Mouse (Mus musculus) neural tube, embryonic 13.5 days (tissue): ENCODE data around the gene Wdr45. TPM values are rescaled to one million over a fixed set of nuclear protein-coding genes. Genes with fewer than 3 reads are reported as not detected.
A peak's percentile ranks its signal among the peaks of the same experiment; 100 is the strongest.
"Not testable (repeated sequence)": the region's sequence is repeated elsewhere in the genome, so short reads cannot be mapped to it uniquely, and the experiment has no call there.

Experiments
- ATAC-seq: fragments of 200-750 bp; cut with Nextera tagmentation; 2 replicates; pipeline ENCODE4 v1.8.0; 2017; ENCODE audit warnings: low read depth, mild to moderate bottlenecking, moderate TSS enrichment, moderate library complexity
- H3K27ac ChIP-seq: fragments of 300-500 bp; sonication (generic); replicated peaks from 2 replicates; pipeline ENCODE4 v1.5.1; 2015; ENCODE audit warnings: moderate library complexity, mild to moderate bottlenecking, inconsistent platforms
- H3K27me3 ChIP-seq: fragments of 300-500 bp; sonication (generic); 2 replicates; pipeline ENCODE4 v1.6.1; 2015; ENCODE audit warnings: mild to moderate bottlenecking, inconsistent platforms
- H3K36me3 ChIP-seq: fragments of 300-500 bp; sonication (generic); 2 replicates; pipeline ENCODE4 v1.6.1; 2015; ENCODE audit warnings: mild to moderate bottlenecking, inconsistent platforms
- H3K4me1 ChIP-seq: fragments of 300-500 bp; sonication (generic); replicated peaks from 2 replicates; pipeline ENCODE4 v1.6.1; 2015; ENCODE audit warnings: inconsistent platforms
- H3K4me2 ChIP-seq: fragments of 300-500 bp; sonication (generic); 2 replicates; pipeline ENCODE4 v1.6.1; 2015; ENCODE audit warnings: inconsistent platforms, mild to moderate bottlenecking, moderate library complexity
- H3K4me3 ChIP-seq: fragments of 300-500 bp; sonication (generic); 2 replicates; pipeline ENCODE4 v1.5.1; 2015; ENCODE audit warnings: mild to moderate bottlenecking, inconsistent platforms
- H3K9ac ChIP-seq: fragments of 300-500 bp; sonication (generic); 2 replicates; pipeline ENCODE4 v1.6.1; 2015; ENCODE audit warnings: moderate library complexity, mild to moderate bottlenecking, inconsistent platforms
- H3K9me3 ChIP-seq: fragments of 300-500 bp; sonication (generic); 2 replicates; pipeline ENCODE4 v1.6.1; 2016; ENCODE audit warnings: inconsistent platforms
- WGBS: fragments of 180-500 bp; shearing (Covaris S2); methylation state at CpG from one replicate; pipeline ENCODE4 v1.1.7; 2015; 5-methylcytosine and 5-hydroxymethylcytosine counted together
- polyA plus RNA-seq: library from polyadenylated mRNA; unstranded; fragments of >200 nt; fragmentation: Nextera tagmentation; extraction: Ambion mirVana; gene quantifications from 2 replicates; pipeline ENCODE4 v1.2.1, GENCODE M21; 2015

Gene Wdr45
- polyA plus RNA-seq, 1 experiment from 2014 or later, result 35.0 TPM

DNA sequence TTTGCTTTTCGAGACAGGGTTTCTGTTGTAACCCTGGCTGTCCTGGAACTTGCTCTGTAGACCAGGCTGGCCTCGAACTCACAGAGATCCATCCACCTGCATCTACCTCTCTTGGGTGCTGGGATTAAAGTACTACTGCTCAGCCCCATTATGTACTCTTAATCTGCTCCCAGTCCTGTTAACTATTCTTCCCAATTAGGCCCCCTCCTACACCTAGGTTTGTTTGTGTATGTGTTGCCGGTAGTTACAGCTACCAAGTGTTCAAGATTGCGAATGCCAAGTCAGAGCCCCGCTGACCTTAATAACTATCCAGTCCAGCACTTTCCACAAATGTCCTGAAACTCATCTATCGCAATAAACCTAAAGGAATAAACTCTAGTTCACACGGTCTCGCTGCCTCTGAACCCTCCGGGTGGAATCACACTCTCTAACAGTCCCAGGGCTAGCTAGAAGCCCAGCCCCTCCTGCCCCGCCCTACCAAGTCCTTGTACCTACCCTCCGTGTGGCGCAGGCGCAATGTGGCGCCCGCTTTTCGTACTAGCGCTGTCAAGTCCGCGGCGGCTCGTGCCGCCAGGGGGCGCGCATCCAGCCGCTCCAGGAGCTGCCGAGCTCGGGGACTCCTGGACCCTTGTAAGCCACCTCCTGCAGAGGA, 34.6 kb upstream of the Wdr45 start:
- Histone ChIP-seq H3K27me3 (no peaks in the 10 kb centered on the region), H3K36me3 (no peaks in the 10 kb centered on the region), H3K4me1 (no peaks in the 10 kb centered on the region), H3K27ac (no peak overlapping the region), H3K4me2 (peak overlapping the region; percentile 50), H3K4me3 (peak overlapping the region; percentile 25), H3K9ac (no peak overlapping the region), H3K9me3 (no peaks in the 10 kb centered on the region)
- peak; percentile 92 for ATAC-seq
- 17% methylated on average over 27 of the region's 27 CpGs for WGBS

DNA sequence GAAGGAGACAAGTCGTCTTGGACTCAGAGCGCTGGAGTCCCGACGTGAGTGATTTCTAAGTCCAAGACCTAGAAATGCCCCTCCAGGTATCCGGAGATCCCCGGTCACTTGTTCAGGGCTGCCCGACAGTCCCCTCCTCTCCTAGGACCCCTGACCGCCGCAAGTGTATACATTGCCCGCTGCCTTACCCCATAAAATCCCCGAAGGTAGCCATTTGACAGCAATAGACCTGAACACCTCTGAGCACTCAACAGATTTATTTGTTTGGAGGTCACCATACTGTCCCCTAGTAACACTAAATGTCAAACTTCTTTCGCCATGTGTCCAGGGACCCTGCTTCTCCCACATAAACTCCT, 34.1 kb upstream of the Wdr45 start:
- Histone ChIP-seq H3K4me2 (peak overlapping the region; percentile 50), H3K27me3 (no peaks in the 10 kb centered on the region), H3K9me3 (no peaks in the 10 kb centered on the region), H3K4me3 (peak overlapping the region; percentile 25), H3K36me3 (no peaks in the 10 kb centered on the region), H3K27ac (no peak overlapping the region), H3K4me1 (no peaks in the 10 kb centered on the region), H3K9ac (no peak overlapping the region)
- 25% methylated on average over 12 of the region's 12 CpGs for whole genome bisulfite sequencing
- peak; percentile 45; the same call in 1 of the 2 replicates for ATAC-seq

DNA sequence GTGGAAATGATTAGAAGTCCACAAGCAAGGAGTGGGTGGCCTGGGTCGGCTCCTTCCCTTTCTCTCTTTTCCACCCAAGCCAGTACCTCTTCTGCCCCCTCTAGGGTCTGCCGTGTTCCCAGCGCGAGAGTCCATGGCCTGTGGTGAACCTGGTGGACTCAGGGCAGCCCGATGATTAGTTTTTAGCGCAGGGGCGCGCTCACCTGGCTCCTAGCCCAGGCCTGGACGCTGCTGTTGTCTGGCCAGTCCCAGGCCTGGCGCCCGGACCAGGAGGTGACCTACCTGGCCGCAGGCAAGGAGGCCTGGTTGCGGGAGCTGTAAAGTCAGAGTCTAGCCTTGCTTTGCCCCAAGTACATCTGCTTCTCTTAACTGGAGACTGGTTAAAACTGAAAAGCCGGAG, 33.3 kb upstream of the Wdr45 start, which contains the start of gene Magix:
TSS of gene Magix (minus strand) at position 388 of the 400 bp plus-strand sequence.
- Histone ChIP-seq H3K36me3 (no peaks in the 10 kb centered on the region), H3K9ac (no peak within 1 kb of the TSS), H3K27ac (no peak within 1 kb of the TSS), H3K4me2 (peak within 1 kb of the TSS; percentile 50), H3K27me3 (no peaks in the 10 kb centered on the region), H3K4me3 (peak within 1 kb of the TSS; percentile 25; the same call in 1 of the 2 replicates), H3K9me3 (no peaks in the 10 kb centered on the region), H3K4me1 (no peaks in the 10 kb centered on the region)
- ATAC-seq, result no peak
- 68% methylated on average over 14 of the region's 14 CpGs for WGBS

DNA sequence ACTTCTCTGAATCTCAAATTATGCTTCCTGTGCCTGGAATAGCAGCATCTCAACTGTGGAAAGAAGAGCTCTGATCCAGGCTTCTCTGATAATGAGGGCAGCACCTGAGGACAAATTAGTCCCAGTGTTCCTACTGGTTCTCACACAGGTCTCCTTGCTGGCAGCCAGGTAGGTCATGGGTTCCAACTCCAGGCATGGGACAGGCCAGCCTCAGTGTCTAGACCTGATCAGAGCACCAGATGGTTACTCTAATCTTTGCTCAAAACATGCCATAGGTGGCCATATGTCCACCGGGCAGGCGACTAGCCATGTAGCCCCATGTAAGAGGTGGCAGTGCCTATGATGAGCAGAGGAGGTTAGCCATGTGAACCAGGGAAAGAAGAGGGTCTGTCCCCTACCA, 25.8 kb upstream of the Wdr45 start:
- Histone ChIP-seq H3K9ac (no peak overlapping the region), H3K4me1 (no peaks in the 10 kb centered on the region), H3K4me3 (no peak overlapping the region), H3K27ac (no peak overlapping the region), H3K9me3 (no peaks in the 10 kb centered on the region), H3K4me2 (no peak overlapping the region), H3K36me3 (no peaks in the 10 kb centered on the region), H3K27me3 (no peaks in the 10 kb centered on the region)
- WGBS, result 86% methylated on average over 2 of the region's 2 CpGs
- ATAC-seq, result no peak

DNA sequence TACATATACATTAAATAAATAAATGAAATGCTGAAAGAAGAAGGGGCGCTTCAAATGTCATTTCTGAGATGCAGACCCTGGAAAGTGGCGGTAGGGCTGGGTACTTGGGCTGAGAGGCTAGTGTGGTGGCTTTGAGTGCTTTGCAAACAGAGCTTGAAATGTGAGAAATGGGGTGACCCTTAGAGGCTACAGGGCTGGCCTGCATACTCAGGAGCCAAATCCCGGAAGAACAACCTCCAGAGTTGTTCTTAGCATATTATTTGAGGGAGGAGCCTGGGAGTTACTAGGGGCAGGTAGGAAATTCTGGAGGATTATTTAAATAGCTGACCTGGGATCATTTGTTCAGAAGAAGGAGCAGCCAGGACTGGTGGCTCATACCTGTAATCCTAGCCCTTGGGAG, 23.6 kb upstream of the Wdr45 start:
- Histone ChIP-seq H3K4me1 (no peaks in the 10 kb centered on the region), H3K4me3 (no peak overlapping the region), H3K27me3 (no peaks in the 10 kb centered on the region), H3K4me2 (no peak overlapping the region), H3K36me3 (no peaks in the 10 kb centered on the region), H3K27ac (no peak overlapping the region), H3K9me3 (no peaks in the 10 kb centered on the region), H3K9ac (no peak overlapping the region)
- 65% methylated on average over 3 of the region's 3 CpGs for WGBS
- no peak for ATAC-seq

DNA sequence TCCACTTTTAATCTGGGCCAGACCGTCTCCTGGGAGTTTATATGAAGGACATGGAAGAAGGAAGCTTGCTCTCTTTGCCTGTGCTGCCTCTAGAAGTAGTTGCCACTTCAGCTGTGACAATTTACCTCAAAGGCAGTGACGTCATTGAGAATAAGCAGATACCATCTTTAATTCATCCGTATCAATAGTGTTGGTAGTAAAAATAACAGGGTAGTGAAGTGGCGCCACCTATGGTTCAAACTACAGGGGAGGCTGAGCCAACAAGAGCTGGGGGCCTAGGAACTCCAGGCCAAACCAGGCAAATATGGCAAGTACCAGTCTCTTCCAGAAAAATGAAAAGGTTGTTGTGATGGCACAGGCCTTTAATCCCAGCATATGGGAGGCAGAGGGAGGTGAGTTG, 21.3 kb upstream of the Wdr45 start:
- no peaks in the 10 kb centered on the region for H3K9me3 ChIP-seq
- peaks cover 3% of the 10 kb centered on the region for H3K4me1 ChIP-seq
- no peak overlapping the region for H3K27ac ChIP-seq
- WGBS, result 34% methylated on average over 4 of the region's 4 CpGs
- H3K27me3 ChIP-seq, result no peaks in the 10 kb centered on the region
- no peak for ATAC-seq
- no peaks in the 10 kb centered on the region for H3K36me3 ChIP-seq
- no peak overlapping the region for H3K9ac ChIP-seq
- H3K4me2 ChIP-seq, result no peak overlapping the region
- no peak overlapping the region for H3K4me3 ChIP-seq

DNA sequence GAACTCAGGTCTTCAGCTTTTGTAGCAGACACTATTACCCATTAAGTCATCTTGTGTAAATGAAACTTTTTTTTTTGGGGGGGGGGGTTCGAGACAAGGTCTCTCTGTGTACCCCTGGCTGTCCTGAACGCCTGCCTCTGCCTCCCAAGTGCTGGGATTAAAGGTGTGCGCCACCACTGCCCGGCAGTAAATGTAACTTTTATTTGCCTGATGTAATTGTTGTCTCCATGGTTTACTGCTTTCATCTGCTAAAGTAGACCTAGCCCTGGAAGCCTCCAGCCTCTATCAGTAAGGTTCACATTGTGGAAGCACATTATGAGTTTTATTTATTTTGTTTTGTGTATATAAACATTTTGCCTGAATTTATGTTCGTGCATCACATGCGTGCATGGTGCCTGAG, 17.6 kb upstream of the Wdr45 start:
- H3K4me1 ChIP-seq, result peaks cover 13% of the 10 kb centered on the region
- peak overlapping the region; percentile 61 for H3K4me2 ChIP-seq
- H3K9me3 ChIP-seq, result no peaks in the 10 kb centered on the region
- H3K36me3 ChIP-seq, result peaks cover 4% of the 10 kb centered on the region
- 35% methylated on average over 6 of the region's 6 CpGs for WGBS
- peak; percentile 60 for ATAC-seq
- H3K27me3 ChIP-seq, result no peaks in the 10 kb centered on the region
- H3K9ac ChIP-seq, result no peak overlapping the region
- no peak overlapping the region for H3K27ac ChIP-seq
- peak overlapping the region; percentile 53 for H3K4me3 ChIP-seq

DNA sequence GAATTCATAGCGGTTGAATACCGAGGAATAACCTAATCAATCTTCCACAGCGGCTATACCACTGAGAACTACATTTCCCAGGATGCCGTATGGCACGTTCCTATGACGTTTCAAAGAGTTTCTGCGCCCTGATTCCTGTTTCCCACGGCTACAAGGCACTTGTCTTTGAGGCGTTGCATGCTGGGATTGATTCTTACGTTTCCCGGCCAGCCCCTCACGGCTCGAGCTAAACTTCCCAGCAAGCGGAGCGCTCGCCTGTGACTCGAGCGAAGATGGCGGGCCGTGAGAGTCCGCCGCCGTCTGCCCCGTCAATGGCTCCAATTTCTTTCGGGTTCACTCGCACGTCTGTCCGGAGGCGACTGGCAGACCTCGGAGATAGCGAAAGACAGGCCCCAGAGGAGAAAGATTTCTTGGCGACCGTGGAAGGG, 17.2 kb upstream of the Wdr45 start, which contains the start of gene Gpkow:
TSS of gene Gpkow (plus strand) at position 178 of the 428 bp plus-strand sequence.
- peak within 1 kb of the TSS; percentile 70 for H3K9ac ChIP-seq
- peak within 1 kb of the TSS; percentile 53 for H3K4me3 ChIP-seq
- ATAC-seq, result peak; percentile 97
- peak within 1 kb of the TSS; percentile 61 for H3K4me2 ChIP-seq
- H3K36me3 ChIP-seq, result peaks cover 8% of the 10 kb centered on the region
- no peaks in the 10 kb centered on the region for H3K9me3 ChIP-seq
- 17% methylated on average over 33 of the region's 33 CpGs for WGBS
- no peaks in the 10 kb centered on the region for H3K27me3 ChIP-seq
- H3K27ac ChIP-seq, result 0 out of 2 replicates have a peak within 1 kb of the TSS, but pooled peaks have one; percentile 49
- peaks cover 13% of the 10 kb centered on the region for H3K4me1 ChIP-seq

DNA sequence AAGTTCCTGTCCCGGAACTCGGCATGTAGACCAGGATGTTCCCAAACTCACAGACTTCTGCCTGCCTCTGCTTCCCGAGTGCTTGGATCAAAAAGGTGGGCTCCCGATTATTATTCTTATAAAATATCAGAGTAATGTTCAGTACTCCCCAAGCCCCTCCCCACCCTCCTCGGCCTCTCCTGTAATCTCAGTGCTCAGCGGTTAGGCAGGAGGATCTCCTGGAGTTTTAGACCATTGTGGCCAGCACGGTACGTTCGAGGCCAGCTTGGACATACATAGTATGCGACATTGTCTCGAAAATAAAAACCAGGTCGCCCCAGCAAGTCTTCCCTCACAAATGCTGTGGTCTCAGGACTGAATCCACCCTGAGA, 384 bp upstream of the Wdr45 start:
- Histone ChIP-seq H3K9ac (peak overlapping the region; percentile 63), H3K4me3 (peak overlapping the region; percentile 33), H3K4me2 (peak overlapping the region; percentile 54), H3K27ac (0 out of 2 replicates have a peak overlapping the region, but pooled peaks have one; percentile 38)
- not testable (repeated sequence) for ATAC-seq, H3K4me1 ChIP-seq, H3K36me3 ChIP-seq, H3K9me3 ChIP-seq, H3K27me3 ChIP-seq
- WGBS, result 37% methylated on average over 6 of the region's 12 CpGs

DNA sequence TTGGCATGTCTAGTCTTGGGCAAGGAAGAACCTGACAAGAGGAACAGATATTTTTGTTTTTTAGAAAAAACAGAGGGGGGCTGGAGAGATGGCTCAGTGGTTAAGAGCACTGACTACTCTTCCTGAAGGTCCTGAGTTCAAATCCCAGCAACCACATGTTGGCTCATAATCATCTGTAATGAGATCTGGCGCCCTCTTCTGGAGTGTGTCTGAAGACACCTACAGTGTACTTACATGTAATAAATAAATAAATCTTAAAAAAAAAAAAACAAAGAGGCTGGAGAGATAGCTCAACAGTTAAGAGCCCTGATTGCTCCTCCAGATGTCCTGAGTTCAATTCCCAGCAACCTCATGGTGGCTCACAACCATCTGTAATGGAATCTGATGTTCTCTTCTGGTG, 1.9 kb downstream of the Wdr45 start:
- not testable (repeated sequence) for ATAC-seq, H3K4me3 ChIP-seq, H3K9ac ChIP-seq, H3K27ac ChIP-seq, H3K27me3 ChIP-seq, H3K36me3 ChIP-seq, H3K9me3 ChIP-seq, H3K4me1 ChIP-seq, H3K4me2 ChIP-seq
- 52% methylated on average over 1 of the region's 1 CpGs for WGBS

DNA sequence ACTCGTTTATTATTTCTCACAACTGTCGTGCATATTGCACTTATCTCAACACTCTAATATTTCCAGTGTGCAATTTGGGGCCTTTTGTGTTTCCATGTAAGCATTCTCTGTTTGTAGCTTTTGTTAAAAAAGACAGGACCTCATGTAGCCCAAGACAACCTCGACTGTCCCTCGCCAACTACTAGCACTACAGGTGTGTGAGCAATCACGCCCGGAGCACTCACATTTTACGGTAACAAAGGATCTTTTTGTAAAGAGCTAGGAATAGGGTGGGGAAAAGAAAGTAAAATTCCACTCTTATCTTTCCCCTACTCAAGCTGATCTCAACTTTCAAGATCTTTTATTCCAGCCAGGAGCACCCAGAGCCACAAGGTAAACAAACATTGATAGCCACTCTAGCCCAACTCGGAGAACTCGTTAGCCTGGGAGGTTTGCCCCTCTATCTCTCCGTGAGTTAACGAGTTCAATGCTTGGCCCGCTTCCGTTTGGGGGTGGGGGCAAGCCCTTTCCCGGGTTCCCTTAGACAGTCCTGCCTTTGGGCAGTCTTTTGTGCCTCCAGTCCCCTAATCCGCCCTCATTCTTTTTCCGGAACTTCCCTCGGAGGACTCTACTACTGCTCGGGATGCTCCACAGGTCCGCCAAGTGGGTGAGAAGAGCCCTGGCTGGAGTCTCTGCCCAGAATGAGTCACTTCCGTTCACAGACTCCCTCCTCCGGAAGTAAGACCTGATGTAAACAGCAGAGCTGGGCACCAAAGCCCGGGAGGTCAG, 7.6 kb downstream of the Wdr45 start, which contains the start of gene Gm45208:
TSS of gene Gm45208 (plus strand) at position 732 of the 768 bp plus-strand sequence.
- peak within 1 kb of the TSS; percentile 55 for H3K4me3 ChIP-seq
- peaks cover 7% of the 10 kb centered on the region; the same call in 1 of the 2 replicates for H3K4me1 ChIP-seq
- peak within 1 kb of the TSS; percentile 66 for H3K4me2 ChIP-seq
- no peaks in the 10 kb centered on the region for H3K27me3 ChIP-seq
- 20% methylated on average over 22 of the region's 22 CpGs for WGBS
- H3K36me3 ChIP-seq, result peaks cover 24% of the 10 kb centered on the region
- peak within 1 kb of the TSS; percentile 69 for H3K9ac ChIP-seq
- H3K27ac ChIP-seq, result peak within 1 kb of the TSS; percentile 90
- ATAC-seq, result peak; percentile 92
- H3K9me3 ChIP-seq, result no peaks in the 10 kb centered on the region

DNA sequence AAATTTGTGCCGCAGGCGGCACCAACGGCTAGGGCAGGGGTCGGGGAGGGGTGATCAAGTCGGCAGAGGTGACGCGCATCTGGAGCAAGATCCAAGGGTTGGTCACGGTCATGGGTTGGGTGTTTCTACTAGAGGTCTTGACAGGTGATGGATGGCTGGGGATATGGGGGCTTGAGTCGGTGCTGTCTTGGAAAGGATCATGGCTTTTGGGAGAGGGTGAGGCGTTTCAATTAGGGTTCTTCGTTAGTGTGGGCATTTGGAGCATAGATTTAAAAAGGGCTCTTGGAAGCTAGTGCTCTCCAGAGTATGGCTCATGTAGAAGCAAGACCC, 8.1 kb downstream of the Wdr45 start:
- WGBS, result 24% methylated on average over 11 of the region's 11 CpGs
- ATAC-seq, result peak; percentile 59; the same call in 1 of the 2 replicates

More for the DNA sequence above, 8.1 kb downstream of the Wdr45 start:
- H3K4me1 ChIP-seq, result peaks cover 8% of the 10 kb centered on the region; the same call in 1 of the 2 replicates
- H3K4me2 ChIP-seq, result peak overlapping the region; percentile 66
- H3K36me3 ChIP-seq, result peaks cover 25% of the 10 kb centered on the region
- H3K9me3 ChIP-seq, result no peaks in the 10 kb centered on the region
- H3K27me3 ChIP-seq, result no peaks in the 10 kb centered on the region
- H3K27ac ChIP-seq, result peak overlapping the region; percentile 90
- peak overlapping the region; percentile 55 for H3K4me3 ChIP-seq
- H3K9ac ChIP-seq, result peak overlapping the region; percentile 69
